Mouse (Mus musculus): ENCODE measurements around the gene Acot3.

DNA sequence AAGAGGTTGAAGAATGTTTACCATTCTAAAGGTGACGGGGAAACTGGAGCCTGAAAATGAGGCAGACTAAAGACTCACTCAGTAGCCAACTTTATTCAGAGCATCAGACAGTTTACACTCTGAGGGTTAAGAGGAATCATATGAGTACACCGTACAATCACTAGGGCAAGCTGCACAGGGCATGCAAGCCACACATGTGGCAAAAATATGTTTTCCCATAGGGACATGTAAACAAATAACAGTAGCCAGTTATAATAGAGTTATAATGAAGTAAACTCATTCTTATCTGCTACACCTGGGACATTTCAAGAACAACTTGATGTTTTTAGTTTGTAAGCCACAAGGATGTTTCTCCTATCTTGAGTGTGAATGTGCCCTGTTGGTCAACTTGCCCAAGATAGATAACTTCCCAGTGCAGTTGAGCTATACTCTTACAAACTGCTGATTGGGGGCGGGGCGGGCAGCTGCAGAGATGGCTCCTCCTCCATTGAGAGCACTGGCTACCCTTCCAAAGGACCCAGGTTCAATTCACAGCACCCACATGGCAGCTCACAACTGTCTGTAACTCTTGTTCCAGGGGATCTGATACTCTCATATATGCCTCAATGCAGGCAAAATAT, 25.5 kb downstream of the Acot3 start:
- TF ChIP-seq CTCF (IDR thresholded peaks at IDR 0.05; ENCODE audit: low read depth) (no peak), EP300 (IDR thresholded peaks at IDR 0.05; ENCODE audit: low read depth) (no peak)
